20 mouse cellular contexts compared by ENCODE assay signal in the genomic region with DNA sequence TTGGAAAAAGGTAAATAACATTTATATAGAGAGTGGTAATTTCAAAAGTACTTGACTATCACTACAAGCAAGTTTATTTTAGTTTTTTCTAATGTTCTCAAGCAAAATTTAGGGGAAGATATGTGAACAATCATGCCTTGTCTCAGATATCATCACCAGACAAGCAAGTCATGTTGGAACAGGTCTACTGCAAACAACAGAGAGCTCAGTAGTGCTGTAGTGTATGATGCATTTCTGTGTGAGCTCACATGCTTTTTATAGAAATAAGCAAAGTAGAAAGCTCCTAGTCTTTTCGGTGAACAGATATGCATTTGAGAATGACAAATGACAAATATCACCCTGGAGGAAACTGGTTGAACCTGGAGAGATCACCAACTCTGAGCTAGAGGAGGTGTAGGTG. TPM values are rescaled to one million over a fixed set of nuclear protein-coding genes. Genes with fewer than 3 reads are reported as not detected.
DNase-seq lines count a peak whose midpoint lies in the region; ATAC-seq lines count a peak whose summit lies in the region.
"Had no signal": no experiment of that assay in that cellular context is flagged by ENCODE, and none has a peak within 500 bp of the region (broad histone marks: within the 10 kb centered on the region; RNA-seq: fewer than 3 reads in every experiment).

Gene Skint8, plus strand, starts transcription at position 301 of the 400 bp plus-strand sequence.

- DNase-seq in embryonic facial prominence, embryonic 14.5 days (ENCODE audit: low spot score): peak; percentile 17
- no peak for DNase-seq in embryonic facial prominence, embryonic 10.5 days (ENCODE audit: low spot score)
- DNase-seq: adrenal gland, adult 2 months; adrenal gland, adult 8-10 months; adrenal gland, postnatal 10 days; adrenal gland, postnatal 14 days; adrenal gland, postnatal 25 days; adrenal gland, postnatal 36 days; B cell, adult 2 months; cerebellum, adult 11 months; cerebellum, adult 11-12 months; cerebellum, adult 18-20 months; cerebellum, adult 2 months had no signal

- 0 out of 2 replicates have a peak, but pooled peaks cover 4% of the 10 kb centered on the region for H3K9me3 ChIP-seq in embryonic facial prominence, embryonic 14.5 days (ENCODE audit: control insufficient read depth, low read length)
- H3K9me3 ChIP-seq in embryonic facial prominence, embryonic 10.5 days: no peaks in the 10 kb centered on the region; the same call in 1 of the 2 replicates
- H3K9me3 ChIP-seq: G1E had no signal

- 75% methylated on average over 1 of the region's 1 CpGs for WGBS in embryonic facial prominence, embryonic 14.5 days
- 86% methylated on average over 1 of the region's 1 CpGs for WGBS in embryonic facial prominence, embryonic 10.5 days

- no peaks in the 10 kb centered on the region for H3K36me3 ChIP-seq in embryonic facial prominence, embryonic 14.5 days (ENCODE audit: control insufficient read depth, insufficient read depth, low read length)
- H3K36me3 ChIP-seq in embryonic facial prominence, embryonic 10.5 days (replicated peaks): no peaks in the 10 kb centered on the region
- H3K36me3 ChIP-seq: G1E had no signal

- no peaks in the 10 kb centered on the region for H3K4me1 ChIP-seq in embryonic facial prominence, embryonic 14.5 days (ENCODE audit: control insufficient read depth, insufficient read depth, low read length)
- H3K4me1 ChIP-seq in embryonic facial prominence, embryonic 10.5 days: no peaks in the 10 kb centered on the region

- no peak within 1 kb of the TSS for H3K9ac ChIP-seq in embryonic facial prominence, embryonic 14.5 days (ENCODE audit: low read depth, low read length)

- no peak within 1 kb of the TSS for H3K27ac ChIP-seq in embryonic facial prominence, embryonic 14.5 days (replicated peaks; ENCODE audit: low read depth, low read length)
- H3K27ac ChIP-seq in embryonic facial prominence, embryonic 10.5 days (replicated peaks): no peak within 1 kb of the TSS

- H3K4me3 ChIP-seq in embryonic facial prominence, embryonic 14.5 days (ENCODE audit: low read depth, low read length): no peak within 1 kb of the TSS
- H3K4me3 ChIP-seq in embryonic facial prominence, embryonic 10.5 days: no peak within 1 kb of the TSS

- no peak for ATAC-seq in embryonic facial prominence, embryonic 14.5 days (ENCODE audit: low read depth)
- ATAC-seq: activated CD4-positive, CD25-positive, alpha-beta regulatory T cell, adult 4 months; CD4-positive, CD25-positive, alpha-beta regulatory T cell, adult 4 months; Patski had no signal

- no peaks in the 10 kb centered on the region for H3K27me3 ChIP-seq in embryonic facial prominence, embryonic 14.5 days (replicated peaks; ENCODE audit: control insufficient read depth, insufficient read depth, low read length)
- H3K27me3 ChIP-seq in embryonic facial prominence, embryonic 10.5 days (replicated peaks; ENCODE audit: low read depth, poor library complexity, severe bottlenecking): no peaks in the 10 kb centered on the region
- H3K27me3 ChIP-seq: CH12.LX, Patski had no signal

- no peak within 1 kb of the TSS for H3K4me2 ChIP-seq in embryonic facial prominence, embryonic 14.5 days (ENCODE audit: low read depth, low read length)

RNA-seq across cellular contexts. Expression of gene Skint8, which starts in this region (rescaled TPM):
- polyA plus RNA-seq in embryonic facial prominence, embryonic 14.5 days (2014; fragmentation: Nextera tagmentation; extraction: Ambion mirVana): 0.15 TPM in 1 of 2 replicates, not detected in the other
- polyA plus RNA-seq in embryonic facial prominence, embryonic 10.5 days (2016; fragmentation: Nextera tagmentation; extraction: Ambion mirVana): not detected in 2 replicates
- polyA plus RNA-seq: activated CD4-positive, CD25-positive, alpha-beta regulatory T cell, adult 4 months; adrenal gland, adult 2 months; brain, embryonic 14.5 days; C2C12; CD4-positive, CD25-positive, alpha-beta regulatory T cell, adult 4 months; cerebellum, adult 2 months; G1E; Patski had no signal

Comparison
In these comparisons a context has a peak if more than half of its experiments do, and no peak if none do; other contexts are left out.
1. Peak in DNase-seq in embryonic facial prominence, embryonic 14.5 days; RNA of the gene not detected or under 1 TPM.